Mouse (Mus musculus): ENCODE measurements at regions not wholly inside any gene's neighbourhood (a gene's known extent, or its start where the extent isn't known, plus 50 kb on each side); places are given as distances from the start of the nearest gene placed in this dataset.

DNA sequence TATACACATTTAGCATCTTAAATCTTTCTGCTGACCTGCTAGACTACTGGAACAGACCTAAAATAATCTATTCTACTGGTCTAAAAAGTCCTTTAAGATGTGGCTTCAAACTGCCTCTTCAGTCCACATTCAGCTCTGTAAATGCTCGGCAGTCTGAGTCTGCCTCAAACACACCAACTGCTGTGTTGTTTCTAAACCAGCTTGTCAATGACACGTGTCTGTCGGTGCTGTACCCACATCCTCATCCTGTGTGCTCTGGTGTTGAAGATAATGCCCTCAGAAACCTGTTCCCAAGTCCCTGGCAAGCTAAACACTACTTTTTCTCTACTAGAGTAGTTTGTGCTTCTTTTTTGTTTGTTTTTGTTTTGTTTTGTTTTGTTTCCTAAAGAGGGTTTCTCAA lies 58.9 kb upstream of the Mbnl1 start:
- TF ChIP-seq CTCF (IDR thresholded peaks at IDR 0.05; ENCODE audit: insufficient read depth, low read length) (no peak), POLR2A (IDR thresholded peaks at IDR 0.05; ENCODE audit: borderline replicate concordance, extremely low read depth, low read depth, low read length) (no peak)

All from lung, adult 2 months (tissue).